Mouse (Mus musculus) embryonic stem cell, embryonic (primary cell): Measurements from ENCODE around the gene Sdha.

Experiments used
- CTCF ChIA-PET, 4 experiments: fragments of 300-600 bp in 2 of 4; fragments of 350-600 bp in 2 of 4; sonication (Branson Sonifier 250); formaldehyde crosslinking; loops; one replicate each; lab custom pipeline; 2022; ENCODE audit warnings: inconsistent platforms in 2 of 4; lab: Charles Lee
- POLR2A ChIA-PET, 4 experiments: fragments of 300-600 bp in 2 of 4; fragments of 350-600 bp in 2 of 4; sonication (Branson Sonifier 250); formaldehyde crosslinking; loops; one replicate each; lab custom pipeline; 2022; ENCODE audit warnings: antibody characterized with exemption in 4 of 4, inconsistent platforms in 1 of 4; lab: Charles Lee

Sdha gene

GRCm38 (mm10) chr13:74317170-74317849 is 32.8 kb downstream of the Sdha start, which contains the start of gene Pdcd6:
Gene Pdcd6, minus strand, starts transcription at chr13:74317580.
- POLR2A ChIA-PET, result interaction anchor here (0.6 to 4.6 kb wide), 65 partner anchors 9 to 549 kb away, joined by 3 to 32 read pairs (median 5); partner anchors contain the start of genes Brd9 (in 3 of the 4), Exoc3 (in 3 of the 4), Tppp (in 3 of the 4) and Trip13 (in 3 of the 4)
- CTCF ChIA-PET, result interaction anchor here (0.7 to 2.4 kb wide), 11 partner anchors 14 to 814 kb away, joined by 4 to 13 read pairs (median 7); partner anchors contain the start of gene Ahrr (in 1 of the 4)

DNA sequence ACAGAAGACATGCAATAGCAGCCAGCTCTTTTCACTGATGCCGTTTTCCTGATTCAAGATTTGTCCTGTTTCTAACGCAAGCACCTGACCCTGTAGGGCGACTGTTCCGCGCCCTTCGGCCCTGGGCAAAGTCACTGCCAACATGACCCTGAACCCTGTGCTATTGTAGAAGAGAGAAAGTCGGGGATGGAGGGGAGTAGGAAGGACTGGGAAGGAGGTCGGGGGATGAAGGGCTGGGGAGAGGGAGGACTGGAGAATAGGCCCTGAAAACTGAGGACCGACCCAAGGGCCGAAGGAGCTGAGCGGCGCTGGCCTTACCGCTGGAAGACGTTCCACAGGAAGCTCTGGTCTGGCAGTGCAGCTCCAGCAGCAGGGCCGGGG is 33.3 kb downstream of the Sdha start:
- CTCF ChIA-PET, result interaction anchor here in 3 of 4 experiments (0.6 to 2.4 kb wide), 11 partner anchors 14 to 814 kb away, joined by 4 to 13 read pairs (median 7); partner anchors contain the start of gene Ahrr (in 1 of the 3)
- POLR2A ChIA-PET, result interaction anchor here (0.6 to 4.6 kb wide), 63 partner anchors 9 to 537 kb away, joined by 3 to 32 read pairs (median 5); partner anchors contain the start of genes Brd9 (in 3 of the 4), Exoc3 (in 3 of the 4), Tppp (in 3 of the 4) and Trip13 (in 3 of the 4)

- ChIA-PET POLR2A (interaction anchor here (0.6 to 4.6 kb wide), 45 partner anchors 9 to 537 kb away, joined by 3 to 32 read pairs (median 6); partner anchors contain the start of genes Brd9 (in 3 of the 4), Trip13 (in 3 of the 4), Zfp825 (in 3 of the 4) and Ahrr (in 2 of the 4)), CTCF (interaction anchor here in 3 of 4 experiments (0.6 to 2.4 kb wide), 11 partner anchors 13 to 814 kb away, joined by 3 to 13 read pairs (median 7); partner anchors contain the start of gene Ahrr (in 1 of the 3))
Observed at GRCm38 (mm10) chr13:74316386-74316785, 33.7 kb downstream of the Sdha start.

- POLR2A ChIA-PET, result no interaction called here
- CTCF ChIA-PET, result interaction anchor here in 1 of 4 experiments (0.6 kb wide), 1 partner anchor 220 kb away, joined by 4 read pairs; no protein-coding TSS in a partner anchor
Observed at GRCm38 (mm10) chr13:74314616-74315015, 35.5 kb downstream of the Sdha start.

GRCm38 (mm10) chr13:74305780-74306179 is 44.3 kb downstream of the Sdha start:
- POLR2A ChIA-PET, result interaction anchor here in 1 of 4 experiments (1.4 kb wide), 1 partner anchor 10 kb away, joined by 6 read pairs; no protein-coding TSS in a partner anchor
- CTCF ChIA-PET, result interaction anchor here in 2 of 4 experiments (1.1 to 1.6 kb wide), 2 partner anchors 14 to 217 kb away, joined by 3 to 4 read pairs; partner anchors contain the start of gene Ahrr (in 1 of the 2)

DNA sequence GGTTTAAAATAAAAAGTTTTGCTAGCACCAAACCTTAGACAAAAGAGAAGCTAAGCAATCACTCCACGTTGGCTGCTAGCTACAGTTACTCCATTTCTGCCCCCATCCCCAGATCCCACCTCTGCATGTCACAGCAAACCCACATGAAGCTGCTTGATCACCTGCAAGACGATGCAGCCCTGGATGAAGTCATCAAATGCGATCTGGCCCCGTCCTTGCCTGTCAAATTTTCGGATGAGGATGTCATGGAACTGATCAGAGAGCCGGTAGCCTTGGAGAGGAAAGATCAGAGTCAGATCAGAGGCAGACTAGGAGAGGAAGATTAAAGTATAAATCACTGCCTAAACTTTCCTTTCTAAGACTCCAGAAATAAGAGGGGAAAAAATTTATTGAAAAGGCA is 44.7 kb downstream of the Sdha start:
- POLR2A ChIA-PET, result interaction anchor here in 1 of 4 experiments (1.4 kb wide), 1 partner anchor 11 kb away, joined by 6 read pairs; no protein-coding TSS in a partner anchor
- CTCF ChIA-PET, result interaction anchor here in 2 of 4 experiments (1.1 to 1.6 kb wide), 2 partner anchors 14 to 217 kb away, joined by 3 to 4 read pairs; partner anchors contain the start of gene Ahrr (in 1 of the 2)

- CTCF ChIA-PET, result interaction anchor here (0.6 to 1.7 kb wide), 23 partner anchors 8 to 889 kb away, joined by 3 to 13 read pairs (median 5); partner anchors contain the start of genes Pdcd6 (in 3 of the 4) and Ahrr (in 2 of the 4)
- POLR2A ChIA-PET, result interaction anchor here in 3 of 4 experiments (0.7 to 1.7 kb wide), 6 partner anchors 9 to 585 kb away, joined by 3 to 8 read pairs (median 4); partner anchors contain the start of genes Pdcd6 (in 2 of the 3) and Cep72 (in 1 of the 3)
Observed at GRCm38 (mm10) chr13:74302050-74303037, 47.7 kb downstream of the Sdha start.

- ChIA-PET CTCF (interaction anchor here (0.6 to 1.7 kb wide), 21 partner anchors 10 to 655 kb away, joined by 3 to 13 read pairs (median 5); partner anchors contain the start of genes Pdcd6 (in 4 of the 4), Ahrr (in 2 of the 4), Brd9 (in 1 of the 4) and Exoc3 (in 1 of the 4)), POLR2A (interaction anchor here in 2 of 4 experiments (0.7 to 1.7 kb wide), 3 partner anchors 15 to 584 kb away, joined by 3 to 8 read pairs (median 5); partner anchors contain the start of gene Pdcd6 (in 2 of the 2))
Observed at GRCm38 (mm10) chr13:74301607-74301984, 48.5 kb downstream of the Sdha start.

GRCm38 (mm10) chr13:74300925-74301606 is 49.0 kb downstream of the Sdha start:
- POLR2A ChIA-PET, result interaction anchor here in 2 of 4 experiments (0.6 to 1.7 kb wide), 5 partner anchors 15 to 584 kb away, joined by 3 to 8 read pairs (median 5); partner anchors contain the start of gene Pdcd6 (in 2 of the 2)
- CTCF ChIA-PET, result interaction anchor here (0.6 to 1.7 kb wide), 23 partner anchors 9 to 655 kb away, joined by 3 to 13 read pairs (median 5); partner anchors contain the start of genes Pdcd6 (in 4 of the 4), Ahrr (in 2 of the 4), Brd9 (in 1 of the 4) and Exoc3 (in 1 of the 4)

DNA sequence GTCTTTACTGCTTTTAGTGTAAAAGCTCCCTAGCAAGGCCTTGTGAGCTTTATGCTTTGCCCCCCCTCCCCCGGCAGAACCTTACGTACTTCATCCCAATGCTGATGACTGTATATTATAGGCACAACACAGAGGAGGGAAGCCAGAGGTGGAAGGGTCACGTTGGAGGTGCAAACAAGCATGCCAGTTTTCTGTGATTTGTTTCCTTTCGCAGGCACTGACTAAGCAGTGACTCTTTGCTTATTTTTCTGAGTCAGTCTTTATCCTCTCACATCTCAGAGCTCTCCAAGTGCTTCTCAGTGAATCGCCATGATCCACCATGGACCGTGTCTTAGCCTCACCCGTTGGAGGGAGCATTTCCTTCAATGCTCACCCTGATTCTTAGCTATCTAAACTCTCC is 53.7 kb downstream of the Sdha start:
- ChIA-PET CTCF (interaction anchor here in 1 of 4 experiments (0.9 kb wide), 1 partner anchor 794 kb away, joined by 3 read pairs; no protein-coding TSS in a partner anchor), POLR2A (interaction anchor here in 2 of 4 experiments (0.6 to 2.9 kb wide), 7 partner anchors 18 to 103 kb away, joined by 3 to 11 read pairs (median 4); partner anchors contain the start of genes Ftl1-ps1 (in 1 of the 2) and Pdcd6 (in 1 of the 2))

DNA sequence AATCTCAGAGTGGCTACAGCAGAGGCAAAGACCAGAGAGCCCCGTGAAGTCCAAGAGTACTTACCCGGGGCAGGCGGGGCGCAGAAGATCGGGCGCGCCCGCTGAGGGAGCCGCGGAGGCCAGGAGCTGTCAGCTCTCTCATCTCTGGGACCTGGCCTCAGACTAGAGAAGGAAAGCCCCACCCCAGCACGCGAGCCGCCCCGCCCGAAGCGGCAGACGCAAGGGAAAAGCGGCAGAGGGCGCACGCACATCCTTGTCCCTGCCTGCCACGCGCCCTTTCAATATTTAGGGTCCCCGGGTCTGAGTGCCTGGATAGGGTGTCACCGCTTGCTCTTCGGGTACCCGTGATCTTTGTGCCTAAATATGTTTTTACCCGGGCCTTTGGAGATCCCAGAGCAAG is 57.9 kb downstream of the Sdha start, which contains the start of gene Ahrr:
Gene Ahrr (minus strand): TSS at position 165 of the 400 bp plus-strand sequence.
- ChIA-PET POLR2A (interaction anchor here in 3 of 4 experiments (0.6 to 2.0 kb wide), 7 partner anchors 15 to 550 kb away, joined by 3 to 7 read pairs (median 3); partner anchors contain the start of genes Pdcd6 (in 2 of the 3) and Exoc3 (in 1 of the 3)), CTCF (interaction anchor here in 3 of 4 experiments (0.6 to 2.1 kb wide), 9 partner anchors 9 to 74 kb away, joined by 3 to 9 read pairs (median 6); partner anchors contain the start of gene Pdcd6 (in 1 of the 3))

DNA sequence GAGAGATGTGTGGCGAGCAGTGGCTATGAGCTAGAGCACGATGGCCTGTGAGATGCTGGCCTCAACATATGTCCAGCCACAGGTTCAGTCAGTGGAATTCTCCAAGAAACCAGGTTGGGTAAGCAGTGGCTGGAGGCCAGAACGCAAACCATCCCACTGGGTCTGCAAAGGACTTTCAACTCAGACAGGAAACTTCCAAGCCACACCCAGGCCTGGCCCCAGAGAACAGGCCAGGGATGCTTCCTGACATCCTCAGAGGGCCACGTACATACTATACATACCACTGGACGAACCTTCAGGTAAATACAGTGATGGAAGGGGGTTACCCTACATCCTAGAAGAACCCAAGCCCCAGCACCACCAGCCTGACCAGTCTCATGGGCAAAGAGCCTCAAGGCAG is 60.4 kb downstream of the Sdha start:
- ChIA-PET POLR2A (interaction anchor here in 1 of 4 experiments (1.6 kb wide), 1 partner anchor 227 kb away, joined by 3 read pairs; the partner anchor contains the start of gene Cep72), CTCF (no interaction called here)

DNA sequence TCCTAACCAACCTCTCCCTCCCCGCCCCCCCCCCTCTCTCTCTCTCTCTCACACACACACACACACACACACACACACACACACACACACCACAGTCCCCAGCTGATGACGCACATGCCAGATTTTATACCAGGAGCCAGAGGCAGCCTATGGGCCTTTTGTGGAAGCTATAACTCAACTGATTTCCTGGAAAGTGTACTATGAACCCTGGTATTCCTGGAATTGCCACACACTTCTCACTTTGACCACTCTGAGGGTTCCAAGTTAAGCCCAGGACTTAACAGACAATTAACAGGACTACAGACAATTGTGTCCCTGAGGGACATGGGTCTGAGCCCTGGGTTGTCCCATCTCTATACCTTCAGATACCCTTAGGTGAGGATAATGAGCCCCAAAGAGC is 67.8 kb downstream of the Sdha start:
- POLR2A ChIA-PET, result interaction anchor here in 1 of 4 experiments (1.1 kb wide), 1 partner anchor 34 kb away, joined by 3 read pairs; no protein-coding TSS in a partner anchor

GRCm38 (mm10) chr13:74275726-74276125 is 74.4 kb downstream of the Sdha start:
- POLR2A ChIA-PET, result no interaction called here
- CTCF ChIA-PET, result interaction anchor here in 1 of 4 experiments (0.7 kb wide), 1 partner anchor 26 kb away, joined by 3 read pairs; no protein-coding TSS in a partner anchor

More for the DNA sequence above, 67.8 kb downstream of the Sdha start:
- CTCF ChIA-PET, result no interaction called here
